Mouse (Mus musculus) gastrocnemius, postnatal 10 days (tissue): Measurements from ENCODE around the gene Enam. TPM values are rescaled to one million over a fixed set of nuclear protein-coding genes. Genes with fewer than 3 reads are reported as not detected.
A peak's percentile ranks its signal among the peaks of the same experiment; 100 is the strongest.
"Not testable (repeated sequence)": the region's sequence is repeated elsewhere in the genome, so short reads cannot be mapped to it uniquely, and the experiment has no call there.

Experiments used
- DNase-seq: peaks from one replicate; pipeline ENCODE4 v3.0.0; 2021; ENCODE audit warnings: mixed read lengths
- long read RNA-seq, 2 experiments: library from polyadenylated mRNA; stranded (forward); transcript quantifications; one replicate each; pipeline ENCODE4 v2.0.0; 2021
- total RNA-seq, 2 experiments: library from RNA; stranded (reverse); gene quantifications; 2 replicates each; pipeline ENCODE4 v1.2.3; 2021

Enam gene
- total RNA-seq, result not detected
- long read RNA-seq, experiment 1, result 0 reads
- long read RNA-seq, experiment 2, result 0 reads

DNA sequence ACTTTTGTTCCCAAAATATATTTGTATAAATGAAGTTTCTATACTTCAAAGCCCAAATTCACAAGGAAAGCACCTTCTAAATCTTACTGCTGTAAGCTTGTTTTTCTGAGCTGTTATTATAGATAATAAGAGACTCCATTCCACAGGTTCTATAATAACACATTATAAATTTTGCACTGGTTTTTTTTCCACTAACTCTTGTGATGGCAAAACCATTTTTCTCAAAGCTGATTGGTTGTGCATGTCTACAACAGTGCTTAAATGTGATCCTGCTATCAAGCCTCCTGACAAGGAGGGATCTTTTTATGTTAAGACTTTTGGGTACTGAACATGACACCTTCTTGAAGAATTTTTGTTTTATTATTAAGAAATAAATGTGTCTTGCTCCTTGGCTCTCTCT lies at the start of gene Enam:
Gene Enam (plus strand): TSS at position 301 of the 400 bp plus-strand sequence.
- no peak for DNase-seq

DNA sequence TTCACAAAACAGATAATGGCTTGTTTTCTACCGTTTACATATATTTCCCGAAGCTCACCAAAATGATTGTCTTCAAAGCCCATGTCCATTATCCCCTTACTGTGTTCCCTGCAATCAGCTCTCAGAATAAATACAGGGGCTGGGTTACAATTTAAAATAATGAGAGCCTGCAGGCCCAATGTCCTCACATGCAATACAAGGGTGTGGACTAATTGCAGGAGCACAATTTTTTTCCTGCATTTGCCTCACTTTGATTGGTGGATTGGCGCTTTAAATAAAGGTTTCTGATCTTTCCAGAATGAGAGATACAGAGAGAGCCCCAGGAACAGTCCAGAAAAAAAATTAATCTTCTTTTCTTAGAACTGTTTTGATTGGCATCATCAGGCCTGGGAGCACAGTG lies 32.1 kb upstream of the Enam start, which contains the start of gene Ambn:
Gene Ambn (plus strand): TSS at position 301 of the 400 bp plus-strand sequence.
- DNase-seq, result no peak

DNA sequence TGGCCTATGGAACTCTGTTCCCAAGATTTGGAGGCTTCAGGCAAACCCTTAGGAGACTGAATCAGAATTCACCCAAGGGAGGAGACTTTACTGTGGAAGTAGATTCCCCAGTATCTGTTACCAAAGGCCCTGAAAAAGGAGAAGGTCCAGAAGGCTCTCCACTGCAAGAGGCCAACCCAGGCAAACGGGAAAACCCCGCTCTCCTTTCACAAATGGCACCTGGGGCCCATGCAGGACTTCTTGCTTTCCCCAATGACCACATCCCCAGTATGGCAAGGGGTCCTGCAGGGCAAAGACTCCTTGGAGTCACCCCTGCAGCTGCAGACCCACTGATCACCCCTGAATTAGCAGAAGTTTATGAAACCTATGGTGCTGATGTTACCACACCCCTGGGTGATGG lies 20.3 kb upstream of the Enam start:
- no peak for DNase-seq

DNA sequence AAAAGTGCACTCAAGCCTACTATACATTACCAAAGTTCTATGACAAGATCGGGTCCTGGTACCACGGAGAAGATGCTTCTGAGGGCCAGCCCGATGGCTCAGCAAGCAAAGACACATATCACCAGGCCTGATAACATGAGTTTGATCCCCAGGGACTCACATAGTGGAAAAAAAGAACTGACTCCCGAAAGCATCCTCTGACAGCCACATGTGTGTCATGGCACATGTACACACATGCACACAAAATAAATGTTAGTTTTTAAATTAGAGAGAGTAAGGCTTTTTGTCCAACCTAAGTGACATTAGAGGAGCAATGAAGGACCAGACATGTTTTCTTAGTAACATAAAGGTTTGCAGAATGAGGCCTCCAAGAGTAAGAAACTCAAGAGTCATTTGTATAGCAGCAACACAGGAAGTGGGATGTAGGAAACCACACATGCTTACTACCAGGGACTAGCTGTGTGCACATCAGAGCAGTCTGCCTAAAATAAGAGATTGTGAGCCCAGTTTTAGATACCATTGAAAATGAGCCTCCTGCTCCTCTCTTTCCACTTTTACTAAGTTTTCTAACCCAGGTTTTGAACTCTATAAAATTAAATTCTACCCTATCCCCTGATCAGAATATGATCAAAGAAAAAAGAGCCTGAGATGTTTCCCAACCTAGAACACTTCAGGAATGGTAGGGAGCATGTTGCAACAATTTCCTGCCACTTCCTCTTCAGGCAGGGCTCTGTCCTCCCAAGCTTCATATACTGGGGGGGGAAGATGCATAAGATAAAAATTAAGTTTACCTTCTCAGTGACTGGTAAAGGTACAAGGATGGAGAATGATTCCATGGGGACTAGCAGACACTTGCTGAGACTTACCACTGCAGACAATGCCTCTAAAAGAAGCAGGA lies 18.7 kb upstream of the Enam start:
- DNase-seq, result no peak

DNA sequence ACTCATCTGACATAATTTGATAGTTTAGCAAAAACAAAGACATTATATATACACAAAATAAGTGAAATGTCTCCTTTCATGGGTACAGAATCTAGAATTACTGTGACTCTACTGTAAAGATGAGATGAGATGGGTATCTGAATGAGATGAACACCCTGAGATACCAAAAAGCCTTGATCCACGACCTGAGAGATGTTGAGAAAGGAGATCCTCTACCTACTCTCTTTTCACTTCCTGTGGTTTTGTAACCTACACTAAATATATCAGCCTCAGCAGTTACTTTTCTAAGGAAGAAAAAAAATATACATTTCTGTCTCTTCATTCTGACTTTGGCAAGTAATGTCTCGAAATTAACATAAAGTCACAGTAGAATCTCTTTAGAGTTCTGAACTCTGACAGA lies 1.2 kb downstream of the Enam start:
- DNase-seq, result no peak

GRCm38 (mm10) chr5:88491111-88491510 lies 3.3 kb downstream of the Enam start:
- no peak for DNase-seq

GRCm38 (mm10) chr5:88499781-88500180 lies 12.0 kb downstream of the Enam start:
- DNase-seq, result no peak

DNA sequence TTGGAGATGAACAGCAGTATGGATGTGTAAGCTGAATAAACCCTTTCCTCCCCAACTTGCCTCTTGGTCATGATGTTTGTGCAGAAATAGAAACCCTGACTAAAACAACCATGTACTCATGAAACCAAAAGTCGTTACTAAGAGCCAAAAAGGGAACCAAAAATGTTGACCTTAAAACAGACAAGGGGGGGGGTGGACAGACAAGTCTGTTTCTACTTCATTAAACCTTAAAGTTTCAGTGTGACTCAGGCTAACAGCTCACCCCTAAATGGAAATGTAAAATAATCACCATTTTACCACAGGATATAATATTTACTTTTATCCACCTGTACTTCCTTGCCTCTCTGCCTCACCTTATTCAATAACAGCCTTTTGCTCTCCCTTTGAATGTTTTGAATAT lies 20.8 kb downstream of the Enam start:
- no peak for DNase-seq

GRCm38 (mm10) chr5:88508990-88509389 lies 21.2 kb downstream of the Enam start:
- no peak for DNase-seq

- no peak for DNase-seq
Measured at GRCm38 (mm10) chr5:88519232-88519631, 31.5 kb downstream of the Enam start.

- DNase-seq, result no peak
Measured at GRCm38 (mm10) chr5:88527657-88528056, 39.9 kb downstream of the Enam start, which contains the start of gene Jchain. Gene Jchain, minus strand, starts transcription at chr5:88527891.

- DNase-seq, result no peak
Measured at GRCm38 (mm10) chr5:88530908-88531307, 43.1 kb downstream of the Enam start.

- DNase-seq, result no peak
Measured at GRCm38 (mm10) chr5:88534697-88535096, 46.9 kb downstream of the Enam start.

GRCm38 (mm10) chr5:88540845-88541244 lies 53.1 kb downstream of the Enam start:
- DNase-seq, result no peak

DNA sequence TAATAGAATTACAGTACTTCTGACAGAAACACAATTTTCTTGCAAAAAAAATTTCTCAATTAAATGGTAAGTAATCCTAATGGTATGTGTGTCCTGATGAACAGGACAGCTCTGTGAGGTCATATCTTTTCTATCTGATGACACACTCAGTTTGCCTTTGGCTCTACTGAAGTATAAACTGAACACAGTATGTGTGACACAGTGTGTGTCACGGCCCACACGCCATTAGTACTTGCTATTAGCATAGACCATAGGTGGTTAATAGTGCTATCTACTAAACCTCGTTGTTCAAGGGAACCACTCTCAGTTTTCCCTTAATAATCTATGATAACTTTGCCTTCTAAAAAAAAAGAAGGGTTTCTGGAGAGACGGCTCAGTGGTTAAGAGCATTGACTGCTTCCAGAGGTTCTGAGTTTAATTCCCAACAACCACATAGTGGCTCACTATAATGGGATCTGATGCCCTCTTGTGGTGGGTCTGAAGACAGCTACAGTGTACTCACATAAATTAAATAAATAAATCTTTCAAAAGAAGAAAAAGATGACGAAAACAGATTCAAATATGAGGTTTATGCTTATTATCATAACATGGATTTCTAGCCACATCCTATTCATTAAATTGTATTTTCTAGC lies 55.0 kb downstream of the Enam start:
- DNase-seq, result peak; percentile 26

GRCm38 (mm10) chr5:88544411-88544810 lies 56.6 kb downstream of the Enam start:
- DNase-seq, result not testable (repeated sequence)

GRCm38 (mm10) chr5:88545536-88545935 lies 57.8 kb downstream of the Enam start:
- DNase-seq, result no peak

DNA sequence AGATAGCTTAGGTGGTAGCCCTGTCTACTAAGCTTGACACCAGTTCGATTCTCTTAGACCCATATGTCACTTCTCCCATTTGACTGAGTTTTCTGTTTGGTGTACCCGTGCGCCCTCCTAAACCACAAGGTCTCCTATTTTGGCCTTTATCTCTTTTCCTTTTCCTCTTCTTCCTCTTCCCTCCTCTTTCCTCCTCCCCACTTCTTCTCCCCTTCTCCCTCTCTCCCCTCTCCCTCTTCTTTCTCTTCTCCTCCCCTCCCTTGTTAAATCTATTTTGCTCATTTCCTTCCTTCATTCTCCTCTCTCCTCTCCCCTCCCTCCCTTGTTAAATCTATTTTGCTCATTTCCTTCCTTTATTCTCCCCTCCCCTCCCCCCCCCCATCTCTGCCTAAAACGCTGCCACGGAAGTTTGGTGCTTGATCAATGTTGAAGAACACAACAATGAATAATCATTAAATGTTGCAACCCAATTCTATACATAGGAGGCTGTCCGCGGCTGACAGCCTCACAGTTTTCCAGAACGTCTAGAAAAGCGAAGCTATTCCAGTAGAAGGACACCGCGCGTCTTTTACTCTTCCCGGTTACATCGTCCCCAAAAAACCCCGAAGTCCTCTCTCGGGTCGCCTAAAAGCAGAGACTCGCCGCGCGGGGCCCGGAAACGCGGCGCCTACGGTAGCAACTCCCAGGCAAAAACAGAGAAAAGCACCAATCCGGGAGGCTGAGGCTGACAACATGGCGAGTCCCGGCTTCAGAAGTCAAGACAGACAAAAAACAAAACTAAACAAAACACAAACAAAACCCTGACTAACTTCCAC lies 65.7 kb downstream of the Enam start:
- DNase-seq, result no peak

DNA sequence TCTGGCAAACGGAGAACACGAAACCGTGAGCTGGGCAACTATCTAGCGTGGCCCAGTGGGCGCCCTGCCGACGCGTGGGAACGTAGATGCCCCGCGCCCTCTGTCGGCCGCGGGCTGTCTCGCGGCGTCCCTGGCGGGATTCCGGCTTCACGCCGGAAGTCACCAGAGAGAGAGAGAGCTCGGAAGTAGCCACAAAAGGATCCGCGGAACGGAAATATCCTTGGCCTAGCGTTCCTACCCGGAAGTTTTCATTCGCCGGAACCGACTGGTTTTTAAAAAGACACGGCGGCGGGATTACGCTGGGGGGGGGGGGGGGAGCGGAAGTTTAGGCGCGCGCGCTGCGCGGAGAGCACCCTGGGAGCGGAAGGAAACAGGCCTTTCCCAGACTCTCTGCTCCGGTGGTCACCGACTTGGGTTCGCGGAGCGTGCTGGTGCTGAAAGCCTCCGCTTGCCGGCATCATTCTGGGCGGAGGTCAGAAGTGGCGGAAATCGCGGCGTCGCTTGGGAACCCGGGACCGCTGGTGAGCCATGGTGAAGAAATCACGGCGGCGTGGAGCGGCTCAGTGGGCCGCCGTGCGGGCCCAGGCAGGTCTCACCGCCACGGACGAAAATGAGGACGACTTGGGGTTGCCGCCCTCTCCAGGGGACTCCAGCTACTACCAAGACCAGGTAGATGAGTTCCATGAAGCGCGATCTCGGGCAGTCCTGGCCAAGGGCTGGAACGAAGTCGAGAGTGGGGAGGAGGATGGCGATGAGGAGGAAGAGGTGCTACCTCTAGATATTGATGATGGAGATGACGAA lies 66.5 kb downstream of the Enam start, which contains the start of gene Utp3:
Gene Utp3 (plus strand): TSS at position 377 of the 801 bp plus-strand sequence.
- DNase-seq, result peak; percentile 90
